Mouse (Mus musculus): ENCODE measurements at regions not wholly inside any gene's neighbourhood (a gene's known extent, or its start where the extent isn't known, plus 50 kb on each side); places are given as distances from the start of the nearest gene placed in this dataset.
A peak's percentile ranks its signal among the peaks of the same experiment; 100 is the strongest.

DNA sequence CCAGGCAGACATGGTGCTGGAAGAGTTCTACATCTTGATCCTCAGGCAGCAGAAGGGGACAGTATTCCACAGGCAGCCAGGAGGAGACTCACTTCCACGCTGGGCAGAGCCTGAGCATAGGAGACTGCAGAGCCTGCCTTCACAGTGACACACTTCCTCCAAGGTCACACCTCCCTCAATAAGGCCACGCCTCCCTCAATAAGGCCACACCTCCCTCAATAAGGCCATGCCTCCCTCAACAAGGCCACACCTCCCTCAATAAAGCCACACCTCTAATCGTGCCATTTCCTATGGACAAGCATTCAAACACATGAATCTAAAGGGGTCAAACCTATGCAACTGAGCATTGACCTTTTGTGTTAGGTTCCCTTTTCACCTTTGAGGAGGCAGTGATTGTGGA lies 88.5 kb upstream of the Mphosph6 start:
- Histone ChIP-seq H3K36me3 (replicated peaks in 1 of 2; ENCODE audit: control insufficient read depth in 1 of 2, insufficient read depth in 1 of 2, low read length in 1 of 2) (no peaks in the 10 kb centered on the region), H3K4me3 (replicated peaks in 1 of 3; ENCODE audit: low read depth in 2 of 3, low read length in 2 of 3, poor library complexity in 1 of 3) (no peak overlapping the region), H3K4me2 (ENCODE audit: insufficient read depth, low read depth, poor library complexity, severe bottlenecking) (no peak overlapping the region), H3K9ac (ENCODE audit: insufficient read depth, low read depth) (no peak overlapping the region), H3K27me3 (replicated peaks) (peaks cover 20% of the 10 kb centered on the region), H3K4me1 (ENCODE audit: control insufficient read depth in 1 of 2, insufficient read depth in 2 of 2) (no peaks in the 10 kb centered on the region), H3K79me2 (replicated peaks; ENCODE audit: control insufficient read depth, extremely low read depth, insufficient read depth, poor library complexity, severe bottlenecking) (no peaks in the 10 kb centered on the region), H3K27ac (ENCODE audit: insufficient read depth, low read depth) (no peak overlapping the region), H3K9me3 (replicated peaks; ENCODE audit: low read length) (peaks cover 3% of the 10 kb centered on the region)
- dilution Hi-C loops (cut with MboI; ENCODE audit: extremely low pct_ligation_motif_present, extremely low pct_unique_long_range_greater_than_20kb, low sequenced_read_pairs) (no loop called here), in situ Hi-C loops (cut with MboI; ENCODE audit: low pct_ligation_motif_present, low pct_unique_long_range_greater_than_20kb, low sequenced_read_pairs) (no loop called here)
- no peak for TF ChIP-seq USF2 (conservative IDR thresholded peaks at IDR 0.05; ENCODE audit: low read depth, low read length)
- TF ChIP-seq ZNF384 (IDR thresholded peaks at IDR 0.05; ENCODE audit: low read depth, low read length), result no peak
- no peak for TF ChIP-seq ZKSCAN1 (IDR thresholded peaks at IDR 0.05; ENCODE audit: borderline replicate concordance, low read depth, low read length)
- no peak for TF ChIP-seq JUND (conservative IDR thresholded peaks at IDR 0.05; ENCODE audit: low read depth, low read length)
- no peak for TF ChIP-seq MXI1 (IDR thresholded peaks at IDR 0.05; ENCODE audit: low read depth, low read length)
- no peak for TF ChIP-seq JUN (IDR thresholded peaks at IDR 0.05; ENCODE audit: insufficient read depth, low read depth, low read length)
- no peak for TF ChIP-seq MEF2A (IDR thresholded peaks at IDR 0.05; ENCODE audit: borderline replicate concordance, low read depth, low read length)
- TF ChIP-seq CHD1 (IDR thresholded peaks at IDR 0.05; ENCODE audit: low read depth, low read length), result no peak
- TF ChIP-seq MAZ (IDR thresholded peaks at IDR 0.05; ENCODE audit: low read depth, low read length), result no peak
- no peak for TF ChIP-seq HCFC1 (IDR thresholded peaks at IDR 0.05; ENCODE audit: low read depth, low read length)
- TF ChIP-seq ETS1 (conservative IDR thresholded peaks at IDR 0.05; ENCODE audit: low read depth, low read length), result no peak
- TF ChIP-seq RCOR1 (conservative IDR thresholded peaks at IDR 0.05; ENCODE audit: low read depth, low read length), result no peak
- TF ChIP-seq CHD2 (IDR thresholded peaks at IDR 0.05; ENCODE audit: low read length), result no peak
- no peak for TF ChIP-seq TCF12 (IDR thresholded peaks at IDR 0.05; ENCODE audit: low read depth, low read length)
- peak; percentile 13 for DNase-seq (ENCODE audit: extremely low read depth)

DNA sequence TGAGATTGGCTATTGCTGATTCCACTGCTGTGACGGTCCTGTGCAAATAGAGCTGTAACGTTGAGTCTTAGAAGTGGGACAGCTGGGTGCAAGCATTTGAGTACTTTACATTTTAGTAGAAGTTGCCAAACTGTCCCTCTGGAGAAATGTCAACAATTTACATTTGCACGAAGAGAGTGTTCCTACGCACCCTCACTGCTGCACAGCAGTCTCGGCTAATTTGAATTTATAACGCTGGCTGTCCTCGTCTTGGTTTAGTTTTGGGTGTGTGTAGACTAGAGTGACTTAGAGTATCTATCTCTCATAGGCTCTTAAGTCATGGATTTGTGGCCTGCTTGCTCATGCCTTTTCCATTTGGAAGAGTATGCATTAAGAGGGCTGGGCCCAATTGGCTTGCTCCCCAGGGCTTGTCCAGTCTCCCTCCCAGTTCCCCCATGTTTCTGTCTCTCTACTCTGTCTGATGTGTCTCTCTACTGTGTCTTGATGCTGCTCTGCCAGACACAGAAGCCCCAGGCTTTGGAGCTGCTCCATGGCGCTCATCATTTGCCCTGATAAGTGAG lies 79.8 kb upstream of the Mphosph6 start:
- Histone ChIP-seq H3K79me2 (replicated peaks; ENCODE audit: control insufficient read depth, extremely low read depth, insufficient read depth, poor library complexity, severe bottlenecking) (no peaks in the 10 kb centered on the region), H3K4me2 (ENCODE audit: insufficient read depth, low read depth, poor library complexity, severe bottlenecking) (no peak overlapping the region), H3K9ac (ENCODE audit: insufficient read depth, low read depth) (no peak overlapping the region), H3K4me1 (ENCODE audit: control insufficient read depth in 1 of 2, insufficient read depth in 2 of 2) (no peaks in the 10 kb centered on the region), H3K4me3 (replicated peaks in 1 of 3; ENCODE audit: low read depth in 2 of 3, low read length in 2 of 3, poor library complexity in 1 of 3) (no peak overlapping the region), H3K36me3 (replicated peaks in 1 of 2; ENCODE audit: control insufficient read depth in 1 of 2, insufficient read depth in 1 of 2, low read length in 1 of 2) (no peaks in the 10 kb centered on the region), H3K27me3 (replicated peaks) (peaks cover 16% of the 10 kb centered on the region), H3K27ac (ENCODE audit: insufficient read depth, low read depth) (no peak overlapping the region), H3K9me3 (replicated peaks; ENCODE audit: low read length) (no peaks in the 10 kb centered on the region)
- no peak for DNase-seq (ENCODE audit: extremely low read depth)
- in situ Hi-C loops (cut with MboI; ENCODE audit: low pct_ligation_motif_present, low pct_unique_long_range_greater_than_20kb, low sequenced_read_pairs) (no loop called here), dilution Hi-C loops (cut with MboI; ENCODE audit: extremely low pct_ligation_motif_present, extremely low pct_unique_long_range_greater_than_20kb, low sequenced_read_pairs) (no loop called here)
- TF ChIP-seq ZNF384 (IDR thresholded peaks at IDR 0.05; ENCODE audit: low read depth, low read length) (no peak), TCF12 (IDR thresholded peaks at IDR 0.05; ENCODE audit: low read depth, low read length) (no peak), MAZ (IDR thresholded peaks at IDR 0.05; ENCODE audit: low read depth, low read length) (no peak), CHD1 (IDR thresholded peaks at IDR 0.05; ENCODE audit: low read depth, low read length) (no peak), ELF1 (IDR thresholded peaks at IDR 0.05; ENCODE audit: low read depth, low read length) (no peak), KAT2A (IDR thresholded peaks at IDR 0.05; ENCODE audit: insufficient replicate concordance, low read length) (no peak), BHLHE40 (IDR thresholded peaks at IDR 0.05; ENCODE audit: low read depth, low read length) (no peak), SMC3 (IDR thresholded peaks at IDR 0.05; ENCODE audit: low read depth, low read length) (no peak), CTCF (conservative IDR thresholded peaks at IDR 0.05 in 1 of 2, IDR thresholded peaks at IDR 0.05 in 1 of 2; ENCODE audit: low read depth in 2 of 2, low read length in 2 of 2) (no peak), JUND (conservative IDR thresholded peaks at IDR 0.05; ENCODE audit: low read depth, low read length) (no peak), HCFC1 (IDR thresholded peaks at IDR 0.05; ENCODE audit: low read depth, low read length) (no peak), NELFE (IDR thresholded peaks at IDR 0.05; ENCODE audit: low read depth, low read length) (no peak), GABPA (IDR thresholded peaks at IDR 0.05; ENCODE audit: insufficient replicate concordance, low read depth, low read length) (no peak), MAX (IDR thresholded peaks at IDR 0.05; ENCODE audit: low read length) (no peak), MEF2A (IDR thresholded peaks at IDR 0.05; ENCODE audit: borderline replicate concordance, low read depth, low read length) (no peak), JUN (IDR thresholded peaks at IDR 0.05; ENCODE audit: insufficient read depth, low read depth, low read length) (no peak)
